Mouse (Mus musculus): ENCODE measurements at regions not wholly inside any gene's neighbourhood (a gene's known extent, or its start where the extent isn't known, plus 50 kb on each side); places are given as distances from the start of the nearest gene placed in this dataset.

GRCm38 (mm10) chr9:41425225-41425624 lies 263.7 kb upstream of the Ubash3b start:
- no peak for TF ChIP-seq POLR2A (IDR thresholded peaks at IDR 0.05; ENCODE audit: insufficient read depth, low read depth, low read length)
- no peak for TF ChIP-seq CTCF (IDR thresholded peaks at IDR 0.05; ENCODE audit: insufficient read depth, low read depth, low read length)
